Mouse (Mus musculus): ENCODE results near the gene Dnajc1.

DNA sequence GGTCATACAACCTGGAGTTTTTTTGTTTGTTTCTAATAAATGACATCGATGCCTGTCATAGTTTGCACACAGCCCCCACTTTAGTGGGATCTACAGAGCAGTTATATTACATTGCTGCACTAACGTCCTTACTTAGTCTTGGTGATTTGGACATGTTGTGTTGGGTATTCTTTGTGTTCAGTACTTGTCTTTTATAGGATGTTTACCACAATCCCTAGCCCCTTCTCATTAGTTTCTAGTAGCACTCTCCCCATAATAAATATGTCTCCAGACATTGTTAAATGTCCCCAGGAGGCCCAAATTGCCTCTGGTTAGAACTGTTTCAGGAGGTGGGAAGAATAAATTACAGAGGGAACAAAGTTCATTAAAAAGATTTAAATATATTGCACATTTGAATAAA lies 227.1 kb downstream of the Dnajc1 start:
- TF ChIP-seq CTCF (conservative IDR thresholded peaks at IDR 0.05; ENCODE audit: low read length): no peak
- no peak for TF ChIP-seq NANOG (IDR thresholded peaks at IDR 0.05; ENCODE audit: borderline replicate concordance, low read length)
- no peak for TF ChIP-seq POU5F1 (IDR thresholded peaks at IDR 0.05; ENCODE audit: borderline replicate concordance, low read length)

Data from E14TG2a.4 (cell line).